Mouse (Mus musculus): ENCODE measurements around the gene Dynlrb2. TPM values are rescaled to one million over a fixed set of nuclear protein-coding genes. Genes with fewer than 3 reads are reported as not detected.

Dynlrb2 gene
- polyA plus RNA-seq, 1 experiment, result not detected

DNA sequence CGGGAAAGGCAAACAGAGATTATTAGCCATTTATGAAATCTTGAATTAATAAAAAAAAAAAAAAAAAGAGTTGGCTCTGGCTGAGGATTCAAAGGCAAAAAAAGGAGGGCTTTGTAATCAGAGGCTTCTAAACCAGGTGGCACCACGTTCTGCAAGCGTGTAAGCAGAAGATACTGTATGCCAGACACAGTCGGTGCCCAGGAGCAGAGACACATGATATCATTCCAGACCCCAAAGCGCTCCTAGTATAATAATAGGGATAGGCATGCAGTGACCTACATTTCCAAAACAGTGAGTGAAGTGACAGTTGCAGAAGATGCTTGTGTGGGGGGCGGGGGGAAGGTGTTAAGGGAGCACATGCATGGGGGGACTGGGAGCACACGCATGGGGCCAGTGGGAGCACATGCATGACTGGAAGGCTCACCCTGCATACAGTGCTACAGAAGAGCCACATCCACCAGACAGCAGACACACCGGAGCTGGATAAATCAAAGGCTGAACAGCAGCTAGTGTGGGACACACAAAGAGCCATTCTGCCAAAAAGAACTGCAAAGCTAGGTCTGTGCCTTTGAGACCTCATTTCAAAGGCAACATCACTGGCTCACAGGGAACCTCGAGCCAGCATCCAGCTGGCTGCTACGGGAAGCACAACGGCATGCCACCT lies 17.5 kb downstream of the Dynlrb2 start:
- TF ChIP-seq GATA1 (IDR thresholded peaks at IDR 0.05; ENCODE audit: low read length), result no peak

- no peak for TF ChIP-seq GATA1 (IDR thresholded peaks at IDR 0.05; ENCODE audit: low read length)
These were observed 20.1 kb downstream of the Dynlrb2 start for GRCm38 (mm10) chr8:116524915-116525314.

DNA sequence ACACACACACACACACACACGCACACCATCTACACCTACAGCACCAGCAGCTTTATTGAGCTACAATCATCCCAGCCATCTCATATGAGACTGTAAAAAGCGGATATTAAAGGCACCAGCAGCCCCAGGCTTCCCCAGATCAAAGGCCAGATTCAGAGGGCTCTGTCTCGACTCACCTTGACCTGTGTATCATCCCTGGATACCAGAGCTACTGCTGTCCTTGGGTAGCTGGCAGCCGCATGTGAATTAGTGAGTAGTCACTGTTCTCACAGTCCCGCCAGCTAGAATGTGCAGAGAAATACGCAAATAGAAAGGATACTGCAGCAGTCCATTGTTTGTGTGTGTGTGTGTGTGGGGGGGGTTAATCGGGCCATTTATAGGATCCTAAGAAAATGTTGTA lies 24.0 kb downstream of the Dynlrb2 start:
- no peak for TF ChIP-seq GATA1 (IDR thresholded peaks at IDR 0.05; ENCODE audit: low read length)

DNA sequence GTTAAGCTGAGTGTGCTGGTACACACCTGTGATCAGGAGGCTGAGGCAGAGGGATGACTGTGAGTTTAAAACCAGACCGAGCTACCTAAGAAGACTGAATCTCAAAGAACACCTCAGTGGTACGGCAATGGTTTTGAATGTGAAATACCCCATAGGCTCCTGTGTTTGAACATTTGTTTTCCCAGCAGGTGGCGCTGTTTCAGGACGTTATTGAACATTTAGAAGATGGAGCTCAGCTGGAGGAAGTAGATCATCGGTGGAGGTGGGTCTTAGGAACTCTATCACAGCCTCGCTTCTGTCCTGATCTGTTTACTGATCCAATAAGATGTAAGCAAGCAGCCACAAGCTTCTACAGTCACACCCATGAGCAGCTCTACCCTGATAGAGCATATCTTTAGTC lies 28.3 kb downstream of the Dynlrb2 start:
- no peak for TF ChIP-seq GATA1 (IDR thresholded peaks at IDR 0.05; ENCODE audit: low read length)

DNA sequence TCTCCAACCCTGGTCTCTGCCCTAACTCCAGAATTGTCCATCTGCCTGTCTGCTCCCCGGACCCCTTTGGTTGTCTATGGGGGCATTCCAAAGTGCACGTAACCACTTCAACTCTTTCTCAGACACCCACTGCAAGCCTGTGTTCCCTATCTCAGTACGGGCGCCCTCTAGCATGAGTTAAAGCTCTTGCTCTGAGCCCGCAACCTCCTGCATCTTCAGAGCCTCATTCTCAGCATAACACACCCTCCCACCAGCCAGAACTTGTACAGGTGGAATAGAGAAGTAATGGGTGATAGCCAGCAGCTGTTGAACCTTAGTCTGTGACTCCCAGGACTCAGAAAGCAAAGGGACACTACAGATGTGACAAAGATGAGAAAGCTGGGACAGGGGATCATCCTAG lies 32.0 kb downstream of the Dynlrb2 start:
- TF ChIP-seq GATA1 (IDR thresholded peaks at IDR 0.05; ENCODE audit: low read length), result no peak

DNA sequence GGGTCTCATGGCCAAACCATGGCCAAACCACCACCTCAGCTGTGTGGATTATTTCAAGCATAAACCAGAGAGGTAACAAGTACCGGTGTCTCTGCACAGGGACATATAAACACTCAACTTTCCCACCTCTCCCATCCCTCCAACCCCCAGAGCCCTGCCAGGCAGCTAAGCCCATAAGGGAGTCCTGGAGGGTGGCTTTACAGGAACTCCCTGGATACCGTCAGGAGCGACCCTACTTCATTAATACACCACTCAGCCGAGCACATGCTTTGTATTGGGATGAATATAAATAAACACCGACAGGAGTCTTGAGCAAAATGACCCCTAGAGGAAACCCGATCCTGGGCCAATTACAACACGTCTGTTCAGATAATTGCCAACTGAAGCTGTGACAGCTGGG lies 34.0 kb downstream of the Dynlrb2 start:
- TF ChIP-seq GATA1 (IDR thresholded peaks at IDR 0.05; ENCODE audit: low read length), result no peak

DNA sequence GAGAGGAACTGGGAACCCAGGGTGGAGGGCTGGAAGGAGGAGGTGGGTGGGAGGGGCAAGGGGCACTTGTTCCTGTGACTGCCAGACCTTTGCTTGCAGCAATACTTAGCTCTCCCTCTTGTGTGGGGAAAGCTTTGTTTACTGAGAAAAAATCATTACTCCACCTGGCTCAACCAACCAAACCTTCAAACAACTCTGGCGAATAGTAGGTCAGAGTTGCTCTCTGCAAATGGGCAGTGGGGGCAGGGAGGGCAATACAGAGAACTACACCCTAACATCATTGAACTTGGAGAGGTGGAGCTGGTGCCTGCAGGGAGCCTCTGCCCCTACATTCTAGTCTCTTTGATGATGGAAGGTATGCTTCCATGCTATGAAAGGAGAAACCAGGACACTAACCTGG lies 35.4 kb downstream of the Dynlrb2 start:
- no peak for TF ChIP-seq GATA1 (IDR thresholded peaks at IDR 0.05; ENCODE audit: low read length)

DNA sequence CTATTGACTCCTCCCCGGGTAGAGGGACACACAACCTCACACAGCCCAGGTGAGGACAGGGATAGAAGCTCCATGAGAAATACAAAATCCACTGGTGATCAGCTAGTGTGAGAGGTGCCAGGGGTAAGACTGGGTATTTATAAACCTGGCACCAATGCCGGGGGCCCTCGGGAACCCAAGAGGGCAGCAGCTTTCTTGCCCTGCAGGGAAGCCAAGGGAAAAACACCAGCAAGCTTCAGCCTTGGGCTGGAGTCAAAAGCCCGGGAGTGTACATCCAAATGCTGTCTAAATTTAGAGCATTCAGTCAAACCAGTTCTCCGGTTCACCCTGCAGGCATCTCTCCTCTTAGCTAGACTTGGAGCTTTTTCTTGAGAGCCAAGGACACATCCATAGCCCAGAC lies 38.1 kb downstream of the Dynlrb2 start:
- TF ChIP-seq GATA1 (IDR thresholded peaks at IDR 0.05; ENCODE audit: low read length), result no peak

GRCm38 (mm10) chr8:116543366-116543765 lies 38.6 kb downstream of the Dynlrb2 start:
- no peak for TF ChIP-seq GATA1 (IDR thresholded peaks at IDR 0.05; ENCODE audit: low read length)

GRCm38 (mm10) chr8:116552255-116552654 lies 47.5 kb downstream of the Dynlrb2 start:
- no peak for TF ChIP-seq GATA1 (IDR thresholded peaks at IDR 0.05; ENCODE audit: low read length)

DNA sequence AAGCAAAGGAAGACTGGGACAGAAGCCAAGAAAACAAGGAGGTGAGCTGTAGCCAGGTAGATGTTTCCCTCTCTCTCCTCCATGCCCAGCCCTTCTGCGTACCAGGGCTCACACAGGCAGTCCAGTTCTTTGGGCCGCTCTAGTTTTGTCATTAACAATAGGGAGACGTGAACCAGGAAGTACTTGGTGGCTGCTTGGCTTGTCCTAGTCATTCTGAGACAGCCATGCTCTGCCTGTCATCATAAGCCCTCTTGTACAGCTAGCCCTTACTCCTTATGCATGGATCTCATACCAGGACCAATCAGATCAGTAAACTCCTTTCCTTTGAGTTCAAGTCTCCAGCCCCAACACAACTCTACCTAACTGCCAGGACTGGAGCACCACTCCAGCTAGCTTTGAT lies 48.0 kb downstream of the Dynlrb2 start:
- TF ChIP-seq GATA1 (IDR thresholded peaks at IDR 0.05; ENCODE audit: low read length), result no peak

Other genes with a start within 250 kb of the Dynlrb2 start
- not detected in 2 replicates for gene Cdyl2, start 228.0 kb downstream of the Dynlrb2 start, polyA plus RNA-seq (2012)